Mouse (Mus musculus) hindbrain, embryonic 14.5 days (tissue): ENCODE results near the gene Olfr1113. TPM values are rescaled to one million over a fixed set of nuclear protein-coding genes. Genes with fewer than 3 reads are reported as not detected.
"Not testable (repeated sequence)": the region's sequence is repeated elsewhere in the genome, so short reads cannot be mapped to it uniquely, and the experiment has no call there.

Experiments
- ATAC-seq: fragments of 200-750 bp; cut with Nextera tagmentation; 2 replicates; pipeline ENCODE4 v1.8.0; 2017; ENCODE audit warnings: moderate number of reproducible peaks, mild to moderate bottlenecking, moderate TSS enrichment, moderate library complexity; ENCODE audit not compliant: low FRiP score
- DNase-seq: peaks from one replicate; pipeline ENCODE4 v3.0.0-alpha.2; 2015; ENCODE audit warnings: low spot score
- H3K27ac ChIP-seq: fragments of 300-500 bp; sonication (generic); 2 replicates; pipeline ENCODE4 v1.5.1; 2014; ENCODE audit warnings: mild to moderate bottlenecking, moderate library complexity
- H3K27me3 ChIP-seq: fragments of 300-500 bp; sonication (generic); 2 replicates; pipeline ENCODE4 v1.6.1; 2014; ENCODE audit warnings: mild to moderate bottlenecking, low read length, mixed read lengths; ENCODE audit not compliant: control insufficient read depth, insufficient read depth
- H3K36me3 ChIP-seq: fragments of 300-500 bp; sonication (generic); replicated peaks from 2 replicates; pipeline ENCODE4 v1.6.1; 2014; ENCODE audit not compliant: control insufficient read depth, insufficient read depth
- H3K4me1 ChIP-seq: fragments of 300-500 bp; sonication (generic); replicated peaks from 2 replicates; pipeline ENCODE4 v1.6.1; 2014; ENCODE audit warnings: antibody characterized with exemption, low read length, mixed read lengths; ENCODE audit not compliant: control insufficient read depth, insufficient read depth
- H3K4me2 ChIP-seq: fragments of 300-500 bp; sonication (generic); replicated peaks from 2 replicates; pipeline ENCODE4 v1.6.1; 2014; ENCODE audit warnings: mild to moderate bottlenecking, moderate library complexity
- H3K4me3 ChIP-seq: fragments of 300-500 bp; sonication (generic); replicated peaks from 2 replicates; pipeline ENCODE4 v1.5.1; 2014; ENCODE audit warnings: mild to moderate bottlenecking, low read length
- H3K9ac ChIP-seq: fragments of 300-500 bp; sonication (generic); 2 replicates; pipeline ENCODE4 v1.6.1; 2014
- H3K9me3 ChIP-seq: fragments of 300-500 bp; sonication (generic); 2 replicates; pipeline ENCODE4 v1.6.1; 2016; ENCODE audit warnings: low read length; ENCODE audit not compliant: control insufficient read depth
- WGBS: fragments of 180-500 bp; shearing (Covaris S2); extraction: QIAGEN DNeasy Blood & Tissue Kit; methylation state at CpG from one replicate; pipeline ENCODE4 v1.1.7; 2014; 5-methylcytosine and 5-hydroxymethylcytosine counted together
- microRNA-seq: library from miRNA; unstranded; fragments of <30 nt; microRNA quantifications from one replicate; pipeline ENCODE4, GENCODE M21; 2016
- polyA plus RNA-seq: library from polyadenylated mRNA; unstranded; fragments of >200 nt; fragmentation: Nextera tagmentation; extraction: Ambion mirVana; gene quantifications from 2 replicates; pipeline ENCODE4 v1.2.1, GENCODE M21; 2014

Gene Olfr1113
- polyA plus RNA-seq = not detected in 2 replicates

- DNase-seq (no peak), ATAC-seq (no peak)
- Histone ChIP-seq H3K27me3 (no peaks in the 10 kb centered on the region), H3K4me2 (no peak within 1 kb of the TSS), H3K9ac (no peak within 1 kb of the TSS), H3K4me3 (no peak within 1 kb of the TSS), H3K36me3 (no peaks in the 10 kb centered on the region), H3K4me1 (no peaks in the 10 kb centered on the region), H3K27ac (no peak within 1 kb of the TSS), H3K9me3 (no peaks in the 10 kb centered on the region)
- WGBS = 92% methylated on average over 2 of the region's 2 CpGs
These were observed at the start of gene Olfr1113 for GRCm38 (mm10) chr2:87208670-87209069. Gene Olfr1113, plus strand, starts transcription at chr2:87208970.

DNA sequence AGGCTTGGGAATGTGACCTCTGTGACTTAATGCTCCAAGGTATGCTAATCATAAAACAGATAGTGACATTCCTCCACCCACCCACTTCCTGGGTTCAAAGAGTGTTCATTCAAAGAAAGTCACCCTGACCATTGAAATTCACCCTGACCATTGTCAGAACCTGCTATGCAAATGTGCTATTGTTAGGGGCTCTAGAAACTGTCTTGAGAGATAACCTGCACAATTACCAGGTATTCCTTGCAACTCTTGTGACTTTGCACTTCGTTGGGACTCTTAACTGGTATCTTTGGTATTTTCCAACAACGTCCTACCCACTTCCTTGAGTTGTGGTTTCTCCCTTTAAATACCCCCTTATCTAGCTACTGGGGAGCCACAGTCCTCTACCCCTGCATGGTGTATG lies 41.0 kb upstream of the Olfr1113 start:
- H3K4me2 ChIP-seq, DNase-seq, H3K4me1 ChIP-seq, ATAC-seq, H3K9ac ChIP-seq, H3K9me3 ChIP-seq, H3K27ac ChIP-seq, H3K36me3 ChIP-seq, H3K4me3 ChIP-seq, H3K27me3 ChIP-seq: not testable (repeated sequence)
- WGBS = 88% methylated on average over 2 of the region's 2 CpGs

GRCm38 (mm10) chr2:87187498-87187897 lies 21.3 kb upstream of the Olfr1113 start, which contains the start of gene Olfr1112:
Gene Olfr1112, plus strand, starts transcription at chr2:87187798.
- no peak within 1 kb of the TSS for H3K9ac ChIP-seq
- no peak within 1 kb of the TSS for H3K4me2 ChIP-seq
- no peak within 1 kb of the TSS for H3K27ac ChIP-seq
- no peaks in the 10 kb centered on the region for H3K27me3 ChIP-seq
- 82% methylated on average over 1 of the region's 1 CpGs for WGBS
- H3K36me3 ChIP-seq = no peaks in the 10 kb centered on the region
- ATAC-seq (no peak), DNase-seq (no peak)
- no peaks in the 10 kb centered on the region for H3K4me1 ChIP-seq
- no peak within 1 kb of the TSS for H3K4me3 ChIP-seq
- no peaks in the 10 kb centered on the region for H3K9me3 ChIP-seq

GRCm38 (mm10) chr2:87247713-87248112 lies 38.9 kb downstream of the Olfr1113 start, which contains the start of gene Olfr1115:
Gene Olfr1115, plus strand, starts transcription at chr2:87248013.
- ATAC-seq (no peak), DNase-seq (no peak)
- Histone ChIP-seq H3K4me3 (no peak within 1 kb of the TSS), H3K4me1 (no peaks in the 10 kb centered on the region), H3K27me3 (no peaks in the 10 kb centered on the region), H3K9ac (no peak within 1 kb of the TSS), H3K27ac (no peak within 1 kb of the TSS), H3K9me3 (no peaks in the 10 kb centered on the region), H3K4me2 (no peak within 1 kb of the TSS), H3K36me3 (no peaks in the 10 kb centered on the region)
- WGBS = 89% methylated on average over 2 of the region's 2 CpGs

Small RNA genes within 50 kb of the gene (microRNA-seq; reads per million reads assigned to microRNA genes)
- not detected for gene Gm27438

Other genes with a start within 250 kb of the Olfr1113 start
- gene Olfr1099, start 248.3 kb upstream of the Olfr1113 start, polyA plus RNA-seq = not detected in 2 replicates
- gene Olfr1100, start 229.0 kb upstream of the Olfr1113 start, polyA plus RNA-seq = not detected in 2 replicates
- not detected in 2 replicates for gene Olfr1101, start 217.7 kb upstream of the Olfr1113 start, polyA plus RNA-seq
- not detected in 2 replicates for gene Olfr1102, start 210.6 kb upstream of the Olfr1113 start, polyA plus RNA-seq
- not detected in 2 replicates for gene Olfr1104, start 181.9 kb upstream of the Olfr1113 start, polyA plus RNA-seq
- not detected in 2 replicates for gene Olfr1105, start 172.4 kb upstream of the Olfr1113 start, polyA plus RNA-seq
- gene Olfr1106, start 156.7 kb upstream of the Olfr1113 start, polyA plus RNA-seq = not detected in 2 replicates
- not detected in 2 replicates for gene Olfr1107, start 133.2 kb upstream of the Olfr1113 start, polyA plus RNA-seq
- not detected in 2 replicates for gene Olfr1109, start 113.0 kb upstream of the Olfr1113 start, polyA plus RNA-seq
- not detected in 2 replicates for gene Olfr259, start 94.4 kb upstream of the Olfr1113 start, polyA plus RNA-seq
- not detected in 2 replicates for gene Olfr1110, start 68.7 kb upstream of the Olfr1113 start, polyA plus RNA-seq
- gene Olfr1111, start 56.3 kb upstream of the Olfr1113 start, polyA plus RNA-seq = not detected in 2 replicates
- not detected in 2 replicates for gene Olfr1112, start 21.2 kb upstream of the Olfr1113 start, polyA plus RNA-seq
- gene Olfr1115, start 39.0 kb downstream of the Olfr1113 start, polyA plus RNA-seq = not detected in 2 replicates
- gene Olfr1116, start 58.6 kb downstream of the Olfr1113 start, polyA plus RNA-seq = not detected in 2 replicates
- gene Olfr1118, start 98.6 kb downstream of the Olfr1113 start, polyA plus RNA-seq = not detected in 2 replicates
- not detected in 2 replicates for gene Olfr1120, start 145.8 kb downstream of the Olfr1113 start, polyA plus RNA-seq
- not detected in 2 replicates for gene Olfr1121, start 160.9 kb downstream of the Olfr1113 start, polyA plus RNA-seq
- not detected in 2 replicates for gene Olfr1122, start 176.9 kb downstream of the Olfr1113 start, polyA plus RNA-seq
- not detected in 2 replicates for gene Olfr1123, start 207.7 kb downstream of the Olfr1113 start, polyA plus RNA-seq
- not detected in 2 replicates for gene Olfr1124, start 221.3 kb downstream of the Olfr1113 start, polyA plus RNA-seq
- gene Olfr1126, start 245.0 kb downstream of the Olfr1113 start, polyA plus RNA-seq = not detected in 2 replicates